Mouse (Mus musculus) thymus, adult 2 months (tissue): ENCODE measurements around the gene Hdac9. TPM values are rescaled to one million over a fixed set of nuclear protein-coding genes. Genes with fewer than 3 reads are reported as not detected.

ENCODE experiments used
- DNase-seq: peaks from one replicate; pipeline ENCODE4 v3.0.0; 2021
- H3K27ac ChIP-seq: fragments of 200-500 bp; 2 replicates; pipeline ENCODE4 v1.5.1; 2012; ENCODE audit warnings: low read length, control low read depth; ENCODE audit not compliant: control insufficient read depth, insufficient read depth
- H3K27me3 ChIP-seq: fragments of 200-500 bp; 2 replicates; pipeline ENCODE4 v1.6.1; 2012; ENCODE audit warnings: mild to moderate bottlenecking, low read length, moderate library complexity, mixed read lengths; ENCODE audit not compliant: control insufficient read depth, insufficient read depth
- H3K36me3 ChIP-seq: fragments of 200-500 bp; 2 replicates; pipeline ENCODE4 v1.6.1; 2012; ENCODE audit warnings: mild to moderate bottlenecking, low read length, moderate library complexity; ENCODE audit not compliant: control insufficient read depth, insufficient read depth
- H3K4me1 ChIP-seq: fragments of 200-500 bp; replicated peaks from 2 replicates; pipeline ENCODE4 v1.6.1; 2012; ENCODE audit warnings: low read length; ENCODE audit not compliant: control insufficient read depth, insufficient read depth
- H3K4me3 ChIP-seq: fragments of 200-500 bp; 2 replicates; pipeline ENCODE4 v1.5.1; 2012; ENCODE audit warnings: mild to moderate bottlenecking, low read length, control low read depth, moderate library complexity; ENCODE audit not compliant: control insufficient read depth, insufficient read depth
- CTCF ChIP-seq: fragments of 200-500 bp; IDR thresholded peaks from 2 replicates; pipeline ENCODE4 v1.5.1; 2012; ENCODE audit warnings: mild to moderate bottlenecking, control low read depth, low read length, moderate library complexity, borderline replicate concordance; ENCODE audit not compliant: control insufficient read depth, poor library complexity, insufficient read depth; ENCODE audit errors: extremely low read depth
- POLR2A ChIP-seq: fragments of 200-500 bp; IDR thresholded peaks from 2 replicates; pipeline ENCODE4 v1.6.1; 2012; ENCODE audit warnings: mild to moderate bottlenecking, low read length, control low read depth, moderate library complexity; ENCODE audit not compliant: control insufficient read depth, poor library complexity, insufficient read depth; ENCODE audit errors: extremely low read depth
- WGBS: fragments of 180-500 bp; shearing (Covaris S2); methylation state at CpG from one replicate; pipeline ENCODE4 v1.1.7; 2018; 5-methylcytosine and 5-hydroxymethylcytosine counted together
- polyA plus RNA-seq: library from polyadenylated mRNA; depleted of rRNA; stranded (reverse); fragments of >200 nt; gene quantifications from 2 replicates; pipeline ENCODE4 v1.2.3, GENCODE M21; 2012

Hdac9 gene
- polyA plus RNA-seq, 1 experiment: 1.9 TPM

- no peak for TF ChIP-seq CTCF
- TF ChIP-seq POLR2A: no peak
- H3K4me1 ChIP-seq: no peaks in the 10 kb centered on the region
- no peaks in the 10 kb centered on the region for H3K27me3 ChIP-seq
- no peak for DNase-seq
- H3K4me3 ChIP-seq: no peak overlapping the region
- WGBS: 44% methylated on average over 1 of the region's 1 CpGs
- no peak overlapping the region for H3K27ac ChIP-seq
- H3K36me3 ChIP-seq: no peaks in the 10 kb centered on the region
These were observed 825.0 kb downstream of the Hdac9 start for GRCm38 (mm10) chr12:34091851-34092250.

- Histone ChIP-seq H3K36me3 (no peaks in the 10 kb centered on the region), H3K4me1 (no peaks in the 10 kb centered on the region), H3K27me3 (no peaks in the 10 kb centered on the region), H3K27ac (no peak overlapping the region), H3K4me3 (no peak overlapping the region)
- TF ChIP-seq POLR2A (no peak), CTCF (no peak)
- 89% methylated on average over 2 of the region's 2 CpGs for whole genome bisulfite sequencing
- no peak for DNase-seq
These were observed 829.5 kb downstream of the Hdac9 start for GRCm38 (mm10) chr12:34087292-34087942.

- H3K36me3 ChIP-seq: no peaks in the 10 kb centered on the region
- TF ChIP-seq CTCF (no peak), POLR2A (no peak)
- no peak overlapping the region for H3K27ac ChIP-seq
- H3K4me3 ChIP-seq: no peak overlapping the region
- WGBS: 94% methylated on average over 2 of the region's 2 CpGs
- H3K4me1 ChIP-seq: no peaks in the 10 kb centered on the region
- no peaks in the 10 kb centered on the region for H3K27me3 ChIP-seq
- DNase-seq: no peak
These were observed 839.9 kb downstream of the Hdac9 start for GRCm38 (mm10) chr12:34076981-34077380.

GRCm38 (mm10) chr12:34075805-34076509 lies 840.9 kb downstream of the Hdac9 start:
- WGBS: 91% methylated on average over 9 of the region's 9 CpGs
- no peak for DNase-seq
- TF ChIP-seq CTCF: no peak
- TF ChIP-seq POLR2A: no peak
- Histone ChIP-seq H3K27ac (no peak overlapping the region), H3K4me1 (no peaks in the 10 kb centered on the region), H3K4me3 (no peak overlapping the region), H3K36me3 (no peaks in the 10 kb centered on the region), H3K27me3 (no peaks in the 10 kb centered on the region)

GRCm38 (mm10) chr12:34052508-34052907 lies 864.4 kb downstream of the Hdac9 start:
- TF ChIP-seq POLR2A (no peak), CTCF (no peak)
- WGBS: 95% methylated on average over 5 of the region's 5 CpGs
- H3K4me1 ChIP-seq: no peaks in the 10 kb centered on the region
- no peaks in the 10 kb centered on the region for H3K36me3 ChIP-seq
- H3K27me3 ChIP-seq: no peaks in the 10 kb centered on the region
- no peak overlapping the region for H3K4me3 ChIP-seq
- H3K27ac ChIP-seq: no peak overlapping the region
- no peak for DNase-seq

GRCm38 (mm10) chr12:34052036-34052435 lies 864.9 kb downstream of the Hdac9 start:
- Histone ChIP-seq H3K4me1 (no peaks in the 10 kb centered on the region), H3K27ac (no peak overlapping the region), H3K4me3 (no peak overlapping the region), H3K27me3 (no peaks in the 10 kb centered on the region), H3K36me3 (no peaks in the 10 kb centered on the region)
- no peak for TF ChIP-seq CTCF
- no peak for TF ChIP-seq POLR2A
- WGBS: 78% methylated on average over 3 of the region's 3 CpGs
- DNase-seq: no peak
